Mouse (Mus musculus) neural tube, embryonic 14.5 days (tissue): ENCODE measurements at regions not wholly inside any gene's neighbourhood (a gene's known extent, or its start where the extent isn't known, plus 50 kb on each side); places are given as distances from the start of the nearest gene placed in this dataset.
A peak's percentile ranks its signal among the peaks of the same experiment; 100 is the strongest.

Experiments
- ATAC-seq: fragments of 200-750 bp; cut with Nextera tagmentation; 2 replicates; pipeline ENCODE4 v1.8.0; 2017; ENCODE audit warnings: low read depth, mild to moderate bottlenecking, moderate TSS enrichment, moderate library complexity
- H3K27ac ChIP-seq: fragments of 300-500 bp; sonication (generic); 2 replicates; pipeline ENCODE4 v1.5.1; 2014; ENCODE audit warnings: low read depth, mild to moderate bottlenecking, control low read depth, low read length, moderate library complexity, mixed read lengths
- H3K27me3 ChIP-seq: fragments of 300-500 bp; sonication (generic); 2 replicates; pipeline ENCODE4 v1.6.1; 2014; ENCODE audit warnings: low read length; ENCODE audit not compliant: control insufficient read depth, insufficient read depth
- H3K36me3 ChIP-seq: fragments of 300-500 bp; sonication (generic); 2 replicates; pipeline ENCODE4 v1.6.1; 2014; ENCODE audit warnings: low read length, mixed read lengths; ENCODE audit not compliant: control insufficient read depth, insufficient read depth
- H3K4me1 ChIP-seq: fragments of 300-500 bp; sonication (generic); 2 replicates; pipeline ENCODE4 v1.6.1; 2014; ENCODE audit warnings: low read length; ENCODE audit not compliant: control insufficient read depth, insufficient read depth
- H3K4me2 ChIP-seq: fragments of 300-500 bp; sonication (generic); 2 replicates; pipeline ENCODE4 v1.6.1; 2014; ENCODE audit warnings: mild to moderate bottlenecking, low read depth, low read length, control low read depth
- H3K4me3 ChIP-seq: fragments of 300-500 bp; sonication (generic); 2 replicates; pipeline ENCODE4 v1.5.1; 2014; ENCODE audit warnings: low read depth, low read length, control low read depth, mixed read lengths
- H3K9ac ChIP-seq: fragments of 300-500 bp; sonication (generic); replicated peaks from 2 replicates; pipeline ENCODE4 v1.6.1; 2014; ENCODE audit warnings: low read depth, mild to moderate bottlenecking, control low read depth, low read length, mixed read lengths
- H3K9me3 ChIP-seq: fragments of 300-500 bp; sonication (generic); 2 replicates; pipeline ENCODE4 v1.6.1; 2016; ENCODE audit warnings: low read length; ENCODE audit not compliant: control insufficient read depth
- WGBS: fragments of 180-500 bp; shearing (Covaris S2); extraction: QIAGEN DNeasy Blood & Tissue Kit; methylation state at CpG from one replicate; pipeline ENCODE4 v1.1.7; 2014; 5-methylcytosine and 5-hydroxymethylcytosine counted together

DNA sequence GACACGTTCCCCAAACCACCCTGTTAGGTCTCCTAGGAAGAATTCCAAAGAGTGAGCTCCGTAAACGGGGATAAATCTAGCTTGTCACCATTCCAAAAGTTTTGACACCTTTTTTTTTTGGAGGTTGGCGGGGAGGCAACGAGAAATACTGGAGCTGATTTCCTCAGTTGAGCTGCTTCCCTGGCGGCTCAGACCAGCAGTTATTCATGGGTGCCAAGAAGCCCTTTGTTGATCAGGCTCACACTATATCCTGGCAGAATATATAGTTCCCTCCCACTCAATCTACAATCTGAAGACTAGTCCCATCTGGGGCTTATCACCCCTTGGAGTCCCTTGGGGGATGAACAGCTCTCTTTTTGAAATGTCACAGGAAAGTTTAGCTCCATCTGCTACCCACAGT lies 77.5 kb upstream of the Tiam2 start:
- H3K9ac ChIP-seq = no peak overlapping the region
- 37% methylated on average over 6 of the region's 6 CpGs for WGBS
- H3K4me1 ChIP-seq = peaks cover 43% of the 10 kb centered on the region
- peak overlapping the region; percentile 55 for H3K27ac ChIP-seq
- H3K4me2 ChIP-seq = no peak overlapping the region
- no peak for ATAC-seq
- H3K4me3 ChIP-seq = no peak overlapping the region
- no peaks in the 10 kb centered on the region for H3K27me3 ChIP-seq
- H3K9me3 ChIP-seq = no peaks in the 10 kb centered on the region
- H3K36me3 ChIP-seq = no peaks in the 10 kb centered on the region

DNA sequence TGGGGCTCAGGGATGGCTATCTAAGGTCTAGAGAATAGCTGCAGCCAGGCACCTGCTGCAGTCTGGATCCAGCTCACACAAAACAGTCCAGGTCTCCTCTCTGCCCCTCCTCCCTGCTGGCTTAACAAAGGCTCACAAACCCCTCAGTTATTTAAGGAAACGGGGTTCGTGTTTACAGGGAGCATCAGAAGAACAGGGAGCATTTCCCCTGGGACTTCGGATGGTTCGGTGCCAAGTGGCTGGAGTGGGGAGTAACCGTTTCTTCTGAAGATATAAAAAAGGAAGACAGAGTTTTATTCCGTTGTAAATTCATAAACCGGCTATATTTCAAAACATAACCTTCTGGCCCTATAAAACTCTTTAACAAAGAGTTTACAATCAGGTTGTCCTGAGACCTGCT lies 77.1 kb upstream of the Tiam2 start:
- H3K27me3 ChIP-seq = no peaks in the 10 kb centered on the region
- no peaks in the 10 kb centered on the region for H3K9me3 ChIP-seq
- ATAC-seq = no peak
- no peak overlapping the region for H3K9ac ChIP-seq
- peaks cover 43% of the 10 kb centered on the region for H3K4me1 ChIP-seq
- no peak overlapping the region for H3K4me3 ChIP-seq
- H3K4me2 ChIP-seq = no peak overlapping the region
- peak overlapping the region; percentile 55; the same call in 1 of the 2 replicates for H3K27ac ChIP-seq
- H3K36me3 ChIP-seq = no peaks in the 10 kb centered on the region
- 21% methylated on average over 7 of the region's 7 CpGs for WGBS

DNA sequence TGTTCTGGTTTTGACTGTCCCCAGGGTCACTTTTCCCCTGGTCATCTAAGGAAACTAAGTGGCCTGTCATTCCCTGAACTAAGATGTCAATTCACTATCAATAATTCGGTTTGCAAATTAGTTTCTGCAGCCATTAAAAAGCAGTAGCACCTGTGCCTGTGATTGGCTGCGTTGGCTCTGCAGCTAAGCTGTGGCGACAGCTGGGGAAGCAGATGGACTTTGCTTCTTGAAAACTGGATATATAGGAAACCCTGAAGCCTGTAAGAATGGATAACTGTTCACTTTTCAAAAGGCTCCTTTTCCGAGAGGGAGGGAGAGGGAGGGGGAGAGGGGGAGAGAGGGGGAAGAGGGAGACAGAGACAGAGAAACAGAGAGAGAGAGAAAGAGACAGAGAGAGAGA lies 75.2 kb upstream of the Tiam2 start:
- H3K9me3 ChIP-seq = no peaks in the 10 kb centered on the region
- no peak overlapping the region for H3K4me2 ChIP-seq
- peaks cover 26% of the 10 kb centered on the region; the same call in 1 of the 2 replicates for H3K4me1 ChIP-seq
- ATAC-seq = no peak
- H3K4me3 ChIP-seq = no peak overlapping the region
- no peak overlapping the region for H3K27ac ChIP-seq
- no peaks in the 10 kb centered on the region for H3K36me3 ChIP-seq
- H3K9ac ChIP-seq = no peak overlapping the region
- WGBS = 40% methylated on average over 4 of the region's 4 CpGs
- H3K27me3 ChIP-seq = no peaks in the 10 kb centered on the region

DNA sequence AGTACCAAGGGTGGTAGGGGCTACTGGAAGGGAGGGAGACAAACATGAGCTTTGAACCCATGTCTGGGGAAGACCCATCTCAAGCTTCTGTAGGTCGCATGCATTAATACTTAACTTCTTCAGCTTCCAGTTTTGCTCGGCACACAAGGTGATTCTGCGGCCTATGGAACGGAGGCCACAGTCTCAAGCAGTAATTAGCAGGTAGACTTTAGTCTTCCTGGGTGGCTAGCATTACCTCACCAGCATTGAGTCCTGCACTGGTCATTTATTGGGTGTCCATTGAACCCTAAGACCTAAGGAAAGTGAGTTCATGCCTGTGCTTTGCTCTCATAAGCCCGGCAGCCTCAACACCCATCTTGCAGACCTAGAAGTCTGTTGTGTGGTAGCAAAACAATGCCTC lies 74.4 kb upstream of the Tiam2 start:
- 98% methylated on average over 5 of the region's 5 CpGs for WGBS
- H3K36me3 ChIP-seq = 0 out of 2 replicates have a peak, but pooled peaks cover 5% of the 10 kb centered on the region
- no peaks in the 10 kb centered on the region for H3K27me3 ChIP-seq
- H3K9ac ChIP-seq = no peak overlapping the region
- no peak for ATAC-seq
- no peak overlapping the region for H3K4me2 ChIP-seq
- H3K27ac ChIP-seq = no peak overlapping the region
- no peak overlapping the region for H3K4me3 ChIP-seq
- H3K9me3 ChIP-seq = no peaks in the 10 kb centered on the region
- H3K4me1 ChIP-seq = peaks cover 20% of the 10 kb centered on the region; the same call in 1 of the 2 replicates

DNA sequence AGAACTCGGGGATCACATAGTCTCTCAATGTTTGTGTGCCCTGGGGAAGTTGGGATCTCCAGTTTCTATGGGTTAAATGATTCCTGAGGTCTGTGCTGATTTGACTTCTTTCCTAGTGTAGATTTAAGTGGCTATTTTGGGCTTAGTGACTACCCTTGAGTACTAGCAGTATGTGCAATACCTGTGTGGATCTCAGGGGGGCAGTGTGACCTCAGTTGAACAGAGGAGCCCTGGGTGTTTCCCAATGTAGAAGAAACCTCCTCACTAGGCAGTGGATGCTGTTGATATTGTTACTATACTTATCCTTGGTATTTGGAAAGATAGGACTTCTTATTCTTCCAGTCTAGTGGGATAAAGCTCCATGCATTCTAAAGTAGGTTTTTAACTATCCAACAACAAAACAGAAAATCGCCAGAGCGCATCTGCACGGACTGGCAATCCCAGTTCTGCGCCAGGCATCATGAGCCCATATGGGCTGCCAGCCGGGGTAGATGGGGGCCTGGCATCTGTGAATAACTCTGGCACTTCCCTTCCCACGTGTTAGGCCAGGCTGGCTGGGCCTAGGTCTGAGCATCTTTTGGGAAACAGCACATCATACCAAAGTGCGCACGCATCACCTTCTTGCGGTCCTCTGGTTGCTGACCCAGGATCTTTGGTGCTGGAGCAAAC lies 72.7 kb upstream of the Tiam2 start:
- 79% methylated on average over 10 of the region's 10 CpGs for WGBS
- Histone ChIP-seq H3K4me2 (no peak overlapping the region), H3K4me1 (peaks cover 14% of the 10 kb centered on the region; the same call in 1 of the 2 replicates), H3K36me3 (0 out of 2 replicates have a peak, but pooled peaks cover 5% of the 10 kb centered on the region), H3K27ac (no peak overlapping the region), H3K27me3 (no peaks in the 10 kb centered on the region), H3K9ac (no peak overlapping the region), H3K9me3 (no peaks in the 10 kb centered on the region), H3K4me3 (no peak overlapping the region)
- ATAC-seq = no peak

- H3K36me3 ChIP-seq = 0 out of 2 replicates have a peak, but pooled peaks cover 5% of the 10 kb centered on the region
- no peaks in the 10 kb centered on the region for H3K4me1 ChIP-seq
- H3K4me2 ChIP-seq = no peak overlapping the region
- no peaks in the 10 kb centered on the region for H3K9me3 ChIP-seq
- H3K27me3 ChIP-seq = no peaks in the 10 kb centered on the region
- H3K9ac ChIP-seq = no peak overlapping the region
- WGBS = 95% methylated on average over 7 of the region's 7 CpGs
- H3K27ac ChIP-seq = no peak overlapping the region
- H3K4me3 ChIP-seq = no peak overlapping the region
- no peak for ATAC-seq
These were observed 69.6 kb upstream of the Tiam2 start for GRCm38 (mm10) chr17:3256765-3257164.

- Histone ChIP-seq H3K4me2 (no peak overlapping the region), H3K4me3 (no peak overlapping the region), H3K27me3 (no peaks in the 10 kb centered on the region), H3K9me3 (no peaks in the 10 kb centered on the region), H3K27ac (no peak overlapping the region), H3K36me3 (0 out of 2 replicates have a peak, but pooled peaks cover 5% of the 10 kb centered on the region), H3K4me1 (no peaks in the 10 kb centered on the region), H3K9ac (no peak overlapping the region)
- no peak for ATAC-seq
- 81% methylated on average over 9 of the region's 9 CpGs for WGBS
These were observed 67.4 kb upstream of the Tiam2 start for GRCm38 (mm10) chr17:3258811-3259510.

- Histone ChIP-seq H3K4me2 (no peak overlapping the region), H3K27ac (no peak overlapping the region), H3K9me3 (no peaks in the 10 kb centered on the region), H3K9ac (no peak overlapping the region), H3K27me3 (no peaks in the 10 kb centered on the region), H3K36me3 (0 out of 2 replicates have a peak, but pooled peaks cover 5% of the 10 kb centered on the region), H3K4me3 (no peak overlapping the region), H3K4me1 (no peaks in the 10 kb centered on the region)
- WGBS = 94% methylated on average over 11 of the region's 11 CpGs
- ATAC-seq = no peak
These were observed 65.6 kb upstream of the Tiam2 start for GRCm38 (mm10) chr17:3260796-3261195.
